Mouse (Mus musculus) small intestine, adult 2 months (tissue): Measurements from ENCODE around the gene Ephb6.

Source experiments
- CTCF ChIP-seq: fragments of 200-500 bp; IDR thresholded peaks from 2 replicates; pipeline ENCODE4 v1.5.1; 2012; ENCODE audit warnings: low read depth, mild to moderate bottlenecking, control low read depth, inconsistent platforms, low read length, moderate library complexity, mixed read lengths; ENCODE audit not compliant: insufficient replicate concordance, insufficient read length; ENCODE audit errors: extremely low read depth
- POLR2A ChIP-seq: fragments of 200-500 bp; IDR thresholded peaks from 2 replicates; pipeline ENCODE4 v1.6.1; 2012; ENCODE audit warnings: low read depth, mild to moderate bottlenecking, control low read depth, inconsistent platforms, low read length, moderate library complexity

GRCm38 (mm10) chr6:41566965-41567364 is 38.3 kb upstream of the Ephb6 start:
- TF ChIP-seq POLR2A (no peak), CTCF (no peak)
